Mouse (Mus musculus): ENCODE measurements around the gene Cers2.

DNA sequence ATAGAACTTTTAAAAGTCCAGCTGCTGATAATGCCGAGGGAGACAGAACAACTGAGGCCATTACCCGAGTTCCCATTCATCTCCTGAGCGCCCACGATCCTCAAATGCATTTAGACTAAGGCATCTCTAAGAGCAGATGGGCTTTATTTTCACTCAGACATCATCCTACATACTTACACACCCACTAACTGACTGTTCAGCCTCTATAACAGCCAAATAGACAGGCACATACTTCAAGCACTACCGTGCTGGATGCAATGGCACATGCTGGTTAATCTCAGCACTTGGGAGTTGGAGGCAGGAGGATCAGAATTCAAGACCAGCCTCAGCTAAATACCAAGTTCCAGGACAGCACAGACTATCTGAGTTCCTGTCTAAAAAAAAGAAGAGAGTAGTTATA is 44.8 kb upstream of the Cers2 start:
- TF ChIP-seq CTCF (IDR thresholded peaks at IDR 0.05; ENCODE audit: low read depth) (no peak), EP300 (IDR thresholded peaks at IDR 0.05; ENCODE audit: low read depth) (no peak)
